Mouse (Mus musculus) myocyte (in vitro differentiated cells): Measurements from ENCODE around the gene Hsp90aa1. TPM values are rescaled to one million over a fixed set of nuclear protein-coding genes. Genes with fewer than 3 reads are reported as not detected.

Experiments
- H3K27me3 ChIP-seq: one replicate; pipeline ENCODE4 v1.6.1; 2011; ENCODE audit not compliant: control insufficient read depth, insufficient read depth, insufficient read length
- H3K36me3 ChIP-seq: one replicate; pipeline ENCODE4 v1.6.1; 2011; ENCODE audit not compliant: control insufficient read depth, insufficient read depth
- H3K4me2 ChIP-seq: one replicate; pipeline ENCODE4 v1.6.1; 2011; ENCODE audit warnings: low read depth, control low read depth
- H3K4me3 ChIP-seq: one replicate; pipeline ENCODE4 v1.5.1; 2011; ENCODE audit warnings: mild to moderate bottlenecking, control low read depth, moderate library complexity
- H3K79me2 ChIP-seq: one replicate; pipeline ENCODE4 v1.6.1; 2011; ENCODE audit not compliant: control insufficient read depth, insufficient read depth
- H3ac ChIP-seq: one replicate; pipeline ENCODE4 v1.6.1; 2011; ENCODE audit not compliant: control insufficient read depth, insufficient read length
- CEBPB ChIP-seq: IDR thresholded peaks from 2 replicates; pipeline ENCODE4 v1.6.1; 2011; ENCODE audit warnings: mild to moderate bottlenecking, moderate library complexity; ENCODE audit not compliant: poor library complexity, insufficient read depth, severe bottlenecking
- E2F4 ChIP-seq: IDR thresholded peaks from one replicate; pipeline ENCODE4 v1.6.1; 2011; ENCODE audit warnings: mild to moderate bottlenecking, control low read depth, moderate library complexity; ENCODE audit not compliant: insufficient read depth
- MAX ChIP-seq: IDR thresholded peaks from one replicate; pipeline ENCODE4 v1.6.1; 2011; ENCODE audit warnings: low read depth, mild to moderate bottlenecking, control low read depth
- MYOD1 ChIP-seq, 3 experiments: IDR thresholded peaks; one replicate each; pipeline ENCODE4 v1.6.1; 2011; ENCODE audit warnings: control low read depth in 2 of 3, low read depth in 2 of 3, mild to moderate bottlenecking in 2 of 3, moderate library complexity in 1 of 3; ENCODE audit not compliant: insufficient read length in 2 of 3, control insufficient read depth in 1 of 3
- MYOG ChIP-seq, 3 experiments: IDR thresholded peaks; one replicate each; pipeline ENCODE4 v1.6.1; 2011; ENCODE audit warnings: control low read depth in 2 of 3, low read depth in 2 of 3, mild to moderate bottlenecking in 2 of 3; ENCODE audit not compliant: insufficient read length in 2 of 3, control insufficient read depth in 1 of 3, insufficient read depth in 1 of 3
- POLR2A ChIP-seq: IDR thresholded peaks from one replicate; pipeline ENCODE4 v1.6.1; 2011; ENCODE audit warnings: low read depth, mild to moderate bottlenecking, control low read depth, moderate library complexity; ENCODE audit not compliant: insufficient read length
- POLR2AphosphoS2 ChIP-seq: IDR thresholded peaks from one replicate; pipeline ENCODE4 v1.6.1; 2011; ENCODE audit warnings: low read depth, control low read depth; ENCODE audit not compliant: insufficient read length
- REST ChIP-seq: IDR thresholded peaks from one replicate; pipeline ENCODE4 v1.6.1; 2011; ENCODE audit warnings: mild to moderate bottlenecking, control low read depth, moderate library complexity; ENCODE audit not compliant: insufficient read depth, insufficient read length
- SRF ChIP-seq: IDR thresholded peaks from one replicate; pipeline ENCODE4 v1.6.1; 2011; ENCODE audit warnings: low read depth; ENCODE audit not compliant: control insufficient read depth, insufficient read length
- TCF12 ChIP-seq: IDR thresholded peaks from one replicate; pipeline ENCODE4 v1.6.1; 2011; ENCODE audit warnings: mild to moderate bottlenecking, control low read depth; ENCODE audit not compliant: poor library complexity, insufficient read depth, severe bottlenecking
- TCF3 ChIP-seq: IDR thresholded peaks from one replicate; pipeline ENCODE4 v1.6.1; 2011; ENCODE audit warnings: low read depth, control low read depth; ENCODE audit not compliant: insufficient read length
- USF1 ChIP-seq: IDR thresholded peaks from one replicate; pipeline ENCODE4 v1.6.1; 2011; ENCODE audit warnings: low read depth, mild to moderate bottlenecking, control low read depth, moderate library complexity
- polyA plus RNA-seq: library from polyadenylated mRNA; unstranded; fragments of >200 nt; fragmentation: generic; extraction: Trizol; gene quantifications from one replicate; pipeline ENCODE4 v1.2.1, GENCODE M21; 2012; ENCODE audit warnings: missing spikeins

Gene Hsp90aa1
- polyA plus RNA-seq, 1 experiment = 110 TPM

DNA sequence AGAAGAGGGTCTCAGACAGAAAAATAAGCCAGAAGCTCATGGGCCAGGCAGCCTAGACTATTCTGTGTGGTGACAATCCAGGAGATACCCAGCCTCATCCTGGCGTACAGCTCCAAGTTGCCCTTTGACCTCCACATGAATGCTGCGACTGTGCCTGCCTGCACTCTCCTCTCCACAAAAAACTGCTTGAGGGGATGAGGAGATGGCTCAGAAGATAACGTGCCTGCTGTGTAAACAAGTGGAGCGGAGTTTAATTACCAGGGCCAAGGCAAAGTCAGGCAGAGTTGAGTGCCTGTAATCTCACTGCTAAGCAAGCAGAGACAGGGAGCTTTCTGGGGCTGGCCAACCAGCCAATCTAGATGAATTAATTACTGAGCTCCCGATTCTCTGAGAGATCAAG lies 13.5 kb upstream of the Hsp90aa1 start:
- TF ChIP-seq POLR2AphosphoS2 (no peak), CEBPB (no peak), MAX (no peak), TCF12 (no peak), E2F4 (no peak), POLR2A (no peak), USF1 (no peak), MYOG (IDR thresholded peaks at IDR 0.05; ENCODE audit: control insufficient read depth in 1 of 3, insufficient read depth in 1 of 3, insufficient read length in 2 of 3, low read depth in 2 of 3) (no peak), MYOD1 (IDR thresholded peaks at IDR 0.05; ENCODE audit: control insufficient read depth in 1 of 3, insufficient read length in 2 of 3, low read depth in 2 of 3) (no peak), SRF (no peak), REST (no peak), TCF3 (no peak)
- H3K4me3 ChIP-seq = no peak overlapping the region
- no peaks in the 10 kb centered on the region for H3K36me3 ChIP-seq
- H3ac ChIP-seq = no peak overlapping the region
- no peaks in the 10 kb centered on the region for H3K79me2 ChIP-seq
- no peak overlapping the region for H3K4me2 ChIP-seq
- H3K27me3 ChIP-seq = no peaks in the 10 kb centered on the region

- TF ChIP-seq TCF3 = no peak
- TF ChIP-seq MAX = no peak
- no peak for TF ChIP-seq POLR2A
- TF ChIP-seq SRF = no peak
- no peak for TF ChIP-seq E2F4
- H3K36me3 ChIP-seq = no peaks in the 10 kb centered on the region
Observed at GRCm38 (mm10) chr12:110714215-110714614, 11.7 kb upstream of the Hsp90aa1 start.

DNA sequence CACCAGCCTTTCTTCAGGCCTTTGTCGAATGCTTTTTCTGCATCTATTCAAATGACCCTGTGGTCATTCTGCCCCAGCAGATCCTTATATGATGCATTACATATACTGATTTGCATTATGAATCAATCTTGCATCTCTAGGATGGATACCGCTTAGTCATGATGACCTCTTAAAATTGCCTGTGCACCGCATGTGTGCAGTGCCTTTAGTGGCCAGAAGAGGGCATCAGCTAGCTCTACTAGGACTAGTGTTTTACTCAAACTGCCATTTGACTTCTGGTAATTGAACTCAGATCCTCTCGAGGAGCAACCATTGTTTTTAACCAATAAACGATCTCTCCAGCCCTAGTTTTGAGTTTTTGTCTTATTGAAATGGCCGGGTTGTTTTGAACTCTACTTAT lies 11.3 kb upstream of the Hsp90aa1 start:
- Histone ChIP-seq H3K27me3 (no peaks in the 10 kb centered on the region), H3K79me2 (no peaks in the 10 kb centered on the region), H3ac (no peak overlapping the region), H3K4me2 (no peak overlapping the region), H3K4me3 (no peak overlapping the region), H3K36me3 (no peaks in the 10 kb centered on the region)
- no peak for TF ChIP-seq REST
- TF ChIP-seq TCF12 = no peak
- TF ChIP-seq CEBPB = no peak
- TF ChIP-seq USF1 = no peak
- no peak for TF ChIP-seq POLR2A
- no peak for TF ChIP-seq TCF3
- no peak for TF ChIP-seq POLR2AphosphoS2

More at GRCm38 (mm10) chr12:110714215-110714614, 11.7 kb upstream of the Hsp90aa1 start:
- H3ac ChIP-seq = no peak overlapping the region
- H3K27me3 ChIP-seq = no peaks in the 10 kb centered on the region
- H3K79me2 ChIP-seq = no peaks in the 10 kb centered on the region
- H3K4me3 ChIP-seq = no peak overlapping the region
- H3K4me2 ChIP-seq = no peak overlapping the region

DNA sequence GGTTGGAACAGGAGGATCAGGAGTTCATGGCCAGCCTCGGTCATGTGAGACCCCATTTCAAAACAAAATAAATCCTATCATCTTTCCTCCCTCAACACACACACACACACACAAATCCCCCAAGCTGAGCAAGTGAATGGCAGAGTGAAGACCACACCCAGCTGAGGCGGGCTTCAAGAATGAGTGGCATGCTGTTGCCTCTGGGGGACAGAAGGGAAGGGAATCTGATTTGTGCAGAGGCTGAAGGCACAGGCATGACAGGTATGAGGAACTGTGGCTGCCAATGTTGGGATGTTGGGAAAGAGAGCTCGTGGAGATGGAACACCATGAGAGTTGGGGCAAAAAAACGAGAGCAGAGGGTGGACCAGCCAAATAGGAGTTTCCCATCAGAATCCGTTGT lies 8.7 kb upstream of the Hsp90aa1 start:
- Histone ChIP-seq H3K4me2 (no peak overlapping the region), H3K27me3 (no peaks in the 10 kb centered on the region), H3ac (no peak overlapping the region), H3K4me3 (no peak overlapping the region), H3K36me3 (no peaks in the 10 kb centered on the region), H3K79me2 (no peaks in the 10 kb centered on the region)
- TF ChIP-seq TCF3 (no peak), MYOD1 (IDR thresholded peaks at IDR 0.05; ENCODE audit: control insufficient read depth in 1 of 3, insufficient read length in 2 of 3, low read depth in 2 of 3) (no peak), USF1 (no peak), POLR2A (no peak), E2F4 (no peak), SRF (no peak), TCF12 (no peak), POLR2AphosphoS2 (no peak), MAX (no peak), CEBPB (no peak), MYOG (IDR thresholded peaks at IDR 0.05; ENCODE audit: control insufficient read depth in 1 of 3, insufficient read depth in 1 of 3, insufficient read length in 2 of 3, low read depth in 2 of 3) (no peak), REST (no peak)

GRCm38 (mm10) chr12:110707451-110707850 lies 4.9 kb upstream of the Hsp90aa1 start:
- no peak overlapping the region for H3K4me2 ChIP-seq
- no peaks in the 10 kb centered on the region for H3K36me3 ChIP-seq
- H3K4me3 ChIP-seq = peak overlapping the region; percentile 26
- no peak for TF ChIP-seq POLR2A
- no peak for TF ChIP-seq TCF12
- TF ChIP-seq USF1 = no peak
- no peak for TF ChIP-seq MYOG (IDR thresholded peaks at IDR 0.05; ENCODE audit: control insufficient read depth in 1 of 3, insufficient read depth in 1 of 3, insufficient read length in 2 of 3, low read depth in 2 of 3)
- no peak for TF ChIP-seq MAX
- no peaks in the 10 kb centered on the region for H3K79me2 ChIP-seq
- no peaks in the 10 kb centered on the region for H3K27me3 ChIP-seq
- no peak overlapping the region for H3ac ChIP-seq
